Mouse (Mus musculus) heart, embryonic 16.5 days (tissue): Measurements from ENCODE around the gene Nif3l1. TPM values are rescaled to one million over a fixed set of nuclear protein-coding genes. Genes with fewer than 3 reads are reported as not detected.

Source experiments
- ATAC-seq: fragments of 200-750 bp; cut with Nextera tagmentation; replicated peaks from 2 replicates; pipeline ENCODE4 v1.8.0; 2017; ENCODE audit warnings: moderate number of reproducible peaks; ENCODE audit not compliant: insufficient read depth, low FRiP score; ENCODE audit errors: extremely low read depth
- H3K27ac ChIP-seq: fragments of 300-500 bp; sonication (generic); 2 replicates; pipeline ENCODE4 v1.5.1; 2014; ENCODE audit warnings: mild to moderate bottlenecking, low read length, control low read depth, moderate library complexity
- H3K27me3 ChIP-seq: fragments of 300-500 bp; sonication (generic); 2 replicates; pipeline ENCODE4 v1.6.1; 2014; ENCODE audit warnings: low read length, mixed read lengths; ENCODE audit not compliant: control insufficient read depth, insufficient read depth
- H3K36me3 ChIP-seq: fragments of 300-500 bp; sonication (generic); 2 replicates; pipeline ENCODE4 v1.6.1; 2014; ENCODE audit not compliant: control insufficient read depth, insufficient read depth
- H3K4me1 ChIP-seq: fragments of 300-500 bp; sonication (generic); 2 replicates; pipeline ENCODE4 v1.6.1; 2014; ENCODE audit warnings: low read length, mixed read lengths; ENCODE audit not compliant: control insufficient read depth, insufficient read depth
- H3K4me2 ChIP-seq: fragments of 300-500 bp; sonication (generic); 2 replicates; pipeline ENCODE4 v1.6.1; 2014; ENCODE audit warnings: low read depth, mild to moderate bottlenecking, control low read depth, low read length
- H3K4me3 ChIP-seq: fragments of 300-500 bp; sonication (generic); 2 replicates; pipeline ENCODE4 v1.5.1; 2014; ENCODE audit warnings: mild to moderate bottlenecking, control low read depth, low read length
- H3K9ac ChIP-seq: fragments of 300-500 bp; sonication (generic); 2 replicates; pipeline ENCODE4 v1.6.1; 2014; ENCODE audit warnings: low read length, control low read depth
- H3K9me3 ChIP-seq: fragments of 300-500 bp; sonication (generic); replicated peaks from 2 replicates; pipeline ENCODE4 v1.6.1; 2016; ENCODE audit warnings: low read length; ENCODE audit not compliant: control insufficient read depth
- WGBS: fragments of 180-500 bp; shearing (Covaris S2); extraction: QIAGEN DNeasy Blood & Tissue Kit; methylation state at CpG from one replicate; pipeline ENCODE4 v1.1.7; 2014; 5-methylcytosine and 5-hydroxymethylcytosine counted together
- polyA plus RNA-seq: library from polyadenylated mRNA; unstranded; fragments of >200 nt; fragmentation: Nextera tagmentation; extraction: Ambion mirVana; gene quantifications from 2 replicates; pipeline ENCODE4 v1.2.1, GENCODE M21; 2015

The Nif3l1 gene
- polyA plus RNA-seq, 1 experiment from 2014 or later, result 25.4 TPM

DNA sequence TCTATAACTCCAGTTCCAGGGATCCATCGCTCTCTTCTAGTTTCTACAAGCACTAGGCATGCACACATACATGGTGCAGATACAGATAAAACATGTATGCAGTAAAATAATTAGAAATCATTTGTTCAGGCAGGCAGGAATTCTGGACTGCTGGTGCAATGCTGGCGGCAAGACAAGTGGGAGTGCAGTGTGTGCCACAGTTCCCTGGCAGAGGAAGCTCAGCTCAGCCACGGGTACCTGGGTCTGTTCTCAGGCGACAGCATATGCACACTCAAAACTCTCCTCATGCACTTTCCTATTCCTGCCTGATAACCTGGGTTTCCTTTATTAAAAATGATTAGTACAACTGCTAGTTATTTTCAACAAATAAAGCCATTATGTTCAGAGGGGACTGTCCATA lies 20.1 kb downstream of the Nif3l1 start:
- H3K4me1 ChIP-seq, result no peaks in the 10 kb centered on the region
- peaks cover 49% of the 10 kb centered on the region for H3K36me3 ChIP-seq
- H3K4me2 ChIP-seq, result no peak overlapping the region
- H3K4me3 ChIP-seq, result no peak overlapping the region
- no peaks in the 10 kb centered on the region for H3K9me3 ChIP-seq
- H3K27ac ChIP-seq, result no peak overlapping the region
- H3K27me3 ChIP-seq, result no peaks in the 10 kb centered on the region
- WGBS, result 86% methylated on average over 4 of the region's 4 CpGs
- no peak overlapping the region for H3K9ac ChIP-seq
- ATAC-seq, result no peak

DNA sequence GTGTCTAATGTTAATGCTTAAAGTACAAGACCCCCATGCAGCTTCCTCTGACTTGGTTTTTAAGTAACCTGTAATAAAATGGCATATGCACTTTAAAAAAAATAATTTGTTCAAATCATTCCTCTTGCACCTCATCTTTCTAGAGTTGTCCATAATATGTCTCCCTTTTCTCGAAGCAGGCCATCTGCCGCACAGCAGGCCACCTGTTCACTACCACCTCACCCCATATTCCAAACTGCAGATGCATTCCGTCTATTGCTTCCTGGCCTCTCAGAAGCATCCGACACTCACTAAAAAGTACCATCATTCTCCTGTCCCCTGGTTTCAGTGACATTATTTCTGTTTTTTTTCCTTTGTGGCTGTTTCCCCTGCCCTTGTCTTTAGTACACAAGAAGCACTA lies 20.6 kb downstream of the Nif3l1 start:
- Histone ChIP-seq H3K36me3 (peaks cover 48% of the 10 kb centered on the region), H3K9ac (no peak overlapping the region), H3K9me3 (no peaks in the 10 kb centered on the region), H3K27me3 (no peaks in the 10 kb centered on the region), H3K4me3 (no peak overlapping the region), H3K4me2 (no peak overlapping the region), H3K27ac (no peak overlapping the region), H3K4me1 (no peaks in the 10 kb centered on the region)
- 88% methylated on average over 4 of the region's 4 CpGs for WGBS
- no peak for ATAC-seq

DNA sequence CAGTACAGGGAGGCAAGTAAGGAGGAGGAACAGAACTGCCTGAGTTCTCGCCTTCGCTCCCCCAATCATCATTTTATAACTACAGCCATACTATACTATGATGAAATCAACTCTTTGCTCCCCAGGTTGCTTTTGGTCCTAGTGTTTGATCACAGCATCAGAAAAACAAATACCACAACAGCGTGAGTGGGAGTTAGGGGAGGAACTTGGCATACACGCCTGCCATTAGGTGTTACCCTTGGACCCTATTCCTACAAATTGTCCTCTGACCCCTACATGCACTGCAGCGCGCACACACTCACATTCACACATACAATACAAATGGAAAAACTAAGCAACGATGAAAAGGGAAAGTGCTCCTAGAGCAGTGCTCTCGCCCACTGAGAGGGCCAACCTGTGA lies 30.7 kb downstream of the Nif3l1 start:
- Histone ChIP-seq H3K27me3 (no peaks in the 10 kb centered on the region), H3K9me3 (no peaks in the 10 kb centered on the region), H3K4me2 (no peak overlapping the region), H3K4me1 (no peaks in the 10 kb centered on the region), H3K9ac (no peak overlapping the region), H3K27ac (no peak overlapping the region), H3K36me3 (peaks cover 46% of the 10 kb centered on the region), H3K4me3 (no peak overlapping the region)
- WGBS, result 92% methylated on average over 8 of the region's 8 CpGs
- ATAC-seq, result no peak

DNA sequence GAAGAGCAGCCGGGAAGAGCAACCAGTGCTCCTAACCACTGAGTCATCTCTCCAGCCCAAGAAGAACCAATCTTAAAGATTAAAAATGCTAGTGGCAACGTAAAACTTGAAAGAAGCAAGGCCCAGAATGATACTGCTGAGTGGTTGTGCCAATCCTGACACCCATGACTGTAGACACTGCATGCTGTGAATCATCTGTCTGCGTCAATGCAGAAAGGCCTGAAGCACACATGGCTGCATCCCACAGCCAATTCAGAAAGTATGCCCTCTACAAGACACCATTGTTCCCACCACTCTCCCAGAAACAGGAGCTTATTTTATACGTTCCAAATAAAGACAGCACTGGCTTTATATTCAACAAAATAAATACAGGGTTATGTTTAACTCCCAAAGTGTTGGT lies 37.7 kb downstream of the Nif3l1 start:
- ATAC-seq, result no peak
- Histone ChIP-seq H3K27ac (no peak overlapping the region), H3K4me3 (no peak overlapping the region), H3K9me3 (no peaks in the 10 kb centered on the region), H3K27me3 (no peaks in the 10 kb centered on the region), H3K4me1 (no peaks in the 10 kb centered on the region), H3K4me2 (no peak overlapping the region), H3K36me3 (peaks cover 40% of the 10 kb centered on the region), H3K9ac (no peak overlapping the region)
- WGBS, result 91% methylated on average over 4 of the region's 4 CpGs

DNA sequence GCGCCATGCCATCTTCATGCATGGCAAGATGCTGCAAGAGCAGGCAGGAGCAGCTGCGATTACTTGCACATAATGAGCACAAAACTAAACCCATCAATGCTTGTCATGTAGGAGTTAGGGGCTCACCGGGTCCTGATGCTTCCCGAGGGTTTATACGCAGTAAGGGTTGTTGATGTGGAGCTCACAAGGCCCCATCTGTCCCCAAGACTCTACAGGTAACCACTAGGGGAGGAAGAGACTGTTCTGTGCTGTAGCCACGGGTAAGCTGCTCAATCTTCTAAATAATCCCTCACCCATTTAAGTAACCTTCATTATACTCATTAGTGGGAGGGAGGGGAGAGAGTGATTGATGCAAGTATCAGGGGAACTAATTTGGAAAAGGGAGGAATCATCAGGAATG lies 50.7 kb downstream of the Nif3l1 start:
- H3K4me2 ChIP-seq, result no peak overlapping the region

DNA sequence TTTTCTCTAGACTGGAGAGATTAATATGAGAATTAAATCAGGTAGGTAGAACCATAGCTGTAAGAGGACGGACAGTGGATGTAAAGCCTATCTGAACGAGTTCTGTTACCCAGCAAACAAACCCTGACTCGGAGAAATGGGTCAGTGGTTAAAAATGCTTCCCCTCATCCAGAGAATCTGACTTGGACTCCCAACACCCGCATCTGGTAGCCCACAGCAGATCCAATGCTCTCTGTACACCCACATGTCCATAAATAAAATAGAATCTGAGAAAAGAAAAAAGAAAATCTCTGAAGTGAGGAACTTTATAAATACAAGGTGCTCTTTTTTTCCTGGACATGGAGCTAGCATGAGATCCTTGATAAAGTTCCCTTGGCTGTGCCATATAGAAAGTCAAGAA lies 52.7 kb downstream of the Nif3l1 start:
- Histone ChIP-seq H3K4me3 (no peak overlapping the region), H3K9me3 (no peaks in the 10 kb centered on the region), H3K4me1 (no peaks in the 10 kb centered on the region), H3K4me2 (no peak overlapping the region), H3K27ac (no peak overlapping the region), H3K27me3 (no peaks in the 10 kb centered on the region), H3K9ac (no peak overlapping the region), H3K36me3 (peaks cover 31% of the 10 kb centered on the region)
- no peak for ATAC-seq
- WGBS, result 93% methylated on average over 4 of the region's 4 CpGs

More for the DNA sequence above, 50.7 kb downstream of the Nif3l1 start:
- Histone ChIP-seq H3K27ac (no peak overlapping the region), H3K9ac (no peak overlapping the region), H3K27me3 (no peaks in the 10 kb centered on the region), H3K36me3 (peaks cover 51% of the 10 kb centered on the region), H3K4me1 (no peaks in the 10 kb centered on the region), H3K4me3 (no peak overlapping the region), H3K9me3 (no peaks in the 10 kb centered on the region)
- no peak for ATAC-seq
- WGBS, result 93% methylated on average over 6 of the region's 6 CpGs

DNA sequence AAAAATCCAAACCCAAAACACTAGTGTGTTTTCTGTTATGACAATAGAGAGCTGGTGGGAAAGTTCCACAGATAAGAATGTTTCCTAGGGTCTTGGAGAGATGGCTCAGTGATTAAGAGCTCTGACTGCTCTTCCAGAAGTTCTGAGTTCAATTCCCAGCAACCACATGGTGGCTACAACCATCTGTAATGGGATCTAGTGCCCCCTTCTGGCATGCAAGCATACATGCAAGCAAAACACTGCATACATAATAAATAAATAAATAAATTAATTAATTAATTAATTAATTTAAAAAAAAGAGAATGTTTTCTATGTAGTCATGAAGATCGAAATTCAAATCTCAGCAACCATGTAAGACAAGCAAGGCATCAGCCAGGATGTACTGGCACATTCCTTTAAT lies 53.8 kb downstream of the Nif3l1 start:
- Histone ChIP-seq H3K9ac (no peak overlapping the region), H3K4me3 (no peak overlapping the region), H3K9me3 (no peaks in the 10 kb centered on the region), H3K4me2 (no peak overlapping the region), H3K36me3 (peaks cover 29% of the 10 kb centered on the region), H3K27ac (no peak overlapping the region), H3K27me3 (no peaks in the 10 kb centered on the region), H3K4me1 (peaks cover 7% of the 10 kb centered on the region)
- ATAC-seq, result no peak
- WGBS, result 91% methylated on average over 1 of the region's 1 CpGs

DNA sequence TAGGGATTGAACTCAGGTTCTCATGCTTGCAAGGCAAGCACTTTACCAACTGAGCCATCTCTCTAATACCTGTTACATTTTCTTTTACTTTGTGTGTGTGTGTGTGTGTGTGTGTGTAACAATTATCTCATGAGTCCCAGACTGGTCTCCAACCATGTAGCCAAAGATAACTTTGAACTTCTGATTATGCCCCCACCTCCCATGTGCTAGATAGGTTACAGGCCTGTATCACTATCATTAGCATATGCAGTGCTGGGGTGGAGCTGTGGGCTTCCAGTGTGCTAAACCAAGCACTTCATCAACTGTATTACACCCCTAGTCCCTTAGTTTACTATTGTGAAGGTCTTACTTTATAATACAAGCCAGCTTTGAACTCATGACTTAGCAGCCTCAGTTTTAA lies 58.2 kb downstream of the Nif3l1 start:
- Histone ChIP-seq H3K27ac (no peak overlapping the region), H3K27me3 (no peaks in the 10 kb centered on the region), H3K9me3 (peaks cover 18% of the 10 kb centered on the region), H3K4me3 (no peak overlapping the region), H3K9ac (no peak overlapping the region), H3K4me1 (peaks cover 10% of the 10 kb centered on the region), H3K4me2 (peak overlapping the region; percentile 78; the same call in 1 of the 2 replicates), H3K36me3 (peaks cover 29% of the 10 kb centered on the region)
- ATAC-seq, result no peak

DNA sequence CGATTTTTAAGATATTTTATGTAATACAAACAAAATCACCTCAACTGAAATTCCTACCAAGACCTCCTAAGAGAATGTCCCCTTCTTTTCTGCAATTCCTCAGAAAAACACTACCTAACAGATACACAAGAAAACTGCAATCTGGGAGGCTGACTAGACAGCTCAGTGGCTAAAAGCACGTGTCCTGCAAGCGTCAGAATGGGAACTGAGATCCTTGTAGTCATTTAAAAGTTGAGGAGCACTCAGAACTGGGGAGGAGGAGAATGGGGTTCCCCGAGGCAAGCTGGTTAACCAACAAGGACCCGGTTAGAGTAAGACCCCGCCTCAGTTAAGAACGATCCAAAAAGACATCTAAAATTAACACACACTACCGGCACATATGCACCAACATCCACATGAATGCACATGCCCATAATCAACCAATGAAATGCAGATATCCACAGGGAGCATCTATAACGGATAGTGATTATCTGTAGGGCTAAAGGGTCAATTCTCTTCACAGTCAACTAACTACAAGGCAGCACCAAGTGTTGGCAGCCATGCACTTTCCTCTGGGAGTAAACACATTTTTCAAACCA lies 58.9 kb downstream of the Nif3l1 start:
- H3K9me3 ChIP-seq, result peaks cover 26% of the 10 kb centered on the region
- H3K9ac ChIP-seq, result peak overlapping the region; percentile 94
- WGBS, result 21% methylated on average over 9 of the region's 9 CpGs
- H3K27me3 ChIP-seq, result no peaks in the 10 kb centered on the region
- peaks cover 29% of the 10 kb centered on the region for H3K36me3 ChIP-seq
- H3K4me3 ChIP-seq, result peak overlapping the region; percentile 97
- no peak overlapping the region for H3K27ac ChIP-seq
- peaks cover 10% of the 10 kb centered on the region for H3K4me1 ChIP-seq
- no peak for ATAC-seq
- peak overlapping the region; percentile 78 for H3K4me2 ChIP-seq
